Mouse (Mus musculus) ES-Bruce4 (cell line): Measurements from ENCODE around the gene Prdm16. TPM values are rescaled to one million over a fixed set of nuclear protein-coding genes. Genes with fewer than 3 reads are reported as not detected.
A peak's percentile ranks its signal among the peaks of the same experiment; 100 is the strongest.

Source experiments
- H3K27ac ChIP-seq: 2 replicates; pipeline ENCODE4 v1.5.1; 2012; ENCODE audit warnings: low read length, inconsistent platforms; ENCODE audit not compliant: insufficient read depth
- H3K27me3 ChIP-seq: 2 replicates; pipeline ENCODE4 v1.6.1; 2012; ENCODE audit warnings: mild to moderate bottlenecking, low read length, inconsistent platforms; ENCODE audit not compliant: control insufficient read depth, poor library complexity, insufficient read depth, severe bottlenecking
- H3K36me3 ChIP-seq: 2 replicates; pipeline ENCODE4 v1.6.1; 2012; ENCODE audit warnings: inconsistent platforms, mild to moderate bottlenecking, low read length, moderate library complexity; ENCODE audit not compliant: control insufficient read depth, poor library complexity, insufficient read depth, severe bottlenecking
- H3K4me1 ChIP-seq: one replicate; pipeline ENCODE4 v1.8.1; 2011; ENCODE audit warnings: low read length; ENCODE audit not compliant: control insufficient read depth, insufficient read depth
- H3K4me3 ChIP-seq: 2 replicates; pipeline ENCODE4 v1.5.1; 2011; ENCODE audit warnings: low read depth, mild to moderate bottlenecking, low read length
- H3K9ac ChIP-seq: 2 replicates; pipeline ENCODE4 v1.6.1; 2012; ENCODE audit warnings: low read depth, mild to moderate bottlenecking, inconsistent platforms; ENCODE audit not compliant: poor library complexity, severe bottlenecking
- H3K9me3 ChIP-seq: replicated peaks from 2 replicates; pipeline ENCODE4 v1.6.1; 2012; ENCODE audit warnings: mild to moderate bottlenecking, low read length, inconsistent platforms; ENCODE audit not compliant: control insufficient read depth, poor library complexity, insufficient read depth, severe bottlenecking
- CTCF ChIP-seq: IDR thresholded peaks from one replicate; pipeline ENCODE4 v1.8.1; 2011; ENCODE audit warnings: low read depth, low read length
- EP300 ChIP-seq: IDR thresholded peaks from 2 replicates; pipeline ENCODE4 v1.6.1; 2011; ENCODE audit warnings: low read depth, low read length; ENCODE audit not compliant: insufficient read depth
- POLR2A ChIP-seq: IDR thresholded peaks from one replicate; pipeline ENCODE4 v1.8.1; 2011; ENCODE audit warnings: low read length; ENCODE audit not compliant: insufficient read depth
- polyA plus RNA-seq: library from polyadenylated mRNA; stranded (reverse); fragments of >200 nt; gene quantifications from 2 replicates; pipeline ENCODE4 v1.2.4, GENCODE M21; 2011; ENCODE audit warnings: low read depth; ENCODE audit not compliant: missing spikeins, insufficient read depth, insufficient read length

The Prdm16 gene
- 3.1 and 5.4 TPM in 2 replicates for polyA plus RNA-seq

- Histone ChIP-seq H3K27ac (no peak within 1 kb of the TSS), H3K27me3 (peaks cover 35% of the 10 kb centered on the region), H3K4me3 (peak within 1 kb of the TSS; percentile 86), H3K9me3 (no peaks in the 10 kb centered on the region), H3K36me3 (no peaks in the 10 kb centered on the region), H3K4me1 (peaks cover 4% of the 10 kb centered on the region), H3K9ac (peak within 1 kb of the TSS; percentile 89)
- TF ChIP-seq CTCF (no peak), POLR2A (no peak)
These were observed at the start of gene Prdm16 for GRCm38 (mm10) chr4:154636721-154637311. Prdm16 (minus strand) TSS chr4:154636873.

- peak overlapping the region; percentile 93 for H3K27ac ChIP-seq
- H3K9ac ChIP-seq = 0 out of 2 replicates have a peak overlapping the region, but pooled peaks have one; percentile 4
- no peaks in the 10 kb centered on the region for H3K27me3 ChIP-seq
These were observed 46.5 kb upstream of the Prdm16 start for GRCm38 (mm10) chr4:154683068-154683752.

GRCm38 (mm10) chr4:154682311-154682710 lies 45.6 kb upstream of the Prdm16 start:
- Histone ChIP-seq H3K9me3 (no peaks in the 10 kb centered on the region), H3K27ac (peak overlapping the region; percentile 93), H3K27me3 (no peaks in the 10 kb centered on the region), H3K4me3 (no peak overlapping the region), H3K4me1 (peaks cover 17% of the 10 kb centered on the region), H3K9ac (0 out of 2 replicates have a peak overlapping the region, but pooled peaks have one; percentile 4), H3K36me3 (no peaks in the 10 kb centered on the region)
- TF ChIP-seq POLR2A (no peak), EP300 (peak; percentile 87)

More at GRCm38 (mm10) chr4:154683068-154683752, 46.5 kb upstream of the Prdm16 start:
- TF ChIP-seq POLR2A (no peak), EP300 (peak; percentile 66; the same call in 1 of the 2 replicates), CTCF (no peak)
- no peaks in the 10 kb centered on the region for H3K9me3 ChIP-seq
- no peaks in the 10 kb centered on the region for H3K36me3 ChIP-seq
- H3K4me3 ChIP-seq = no peak overlapping the region
- H3K4me1 ChIP-seq = peaks cover 17% of the 10 kb centered on the region

GRCm38 (mm10) chr4:154675441-154676000 lies 38.8 kb upstream of the Prdm16 start:
- H3K27ac ChIP-seq = no peak overlapping the region
- H3K9me3 ChIP-seq = no peaks in the 10 kb centered on the region
- no peak overlapping the region for H3K4me3 ChIP-seq
- no peaks in the 10 kb centered on the region for H3K27me3 ChIP-seq
- peak overlapping the region; percentile 59 for H3K9ac ChIP-seq
- no peaks in the 10 kb centered on the region for H3K36me3 ChIP-seq
- H3K4me1 ChIP-seq = peaks cover 17% of the 10 kb centered on the region
- TF ChIP-seq EP300 = no peak
- TF ChIP-seq POLR2A = no peak
- TF ChIP-seq CTCF = no peak

GRCm38 (mm10) chr4:154674966-154675365 lies 38.3 kb upstream of the Prdm16 start:
- H3K4me1 ChIP-seq = peaks cover 17% of the 10 kb centered on the region
- H3K27me3 ChIP-seq = no peaks in the 10 kb centered on the region
- H3K27ac ChIP-seq = peak overlapping the region; percentile 94

GRCm38 (mm10) chr4:154674541-154674940 lies 37.9 kb upstream of the Prdm16 start:
- H3K9ac ChIP-seq = peak overlapping the region; percentile 59
- H3K27ac ChIP-seq = peak overlapping the region; percentile 94
- H3K9me3 ChIP-seq = no peaks in the 10 kb centered on the region
- H3K4me3 ChIP-seq = no peak overlapping the region
- H3K4me1 ChIP-seq = peaks cover 13% of the 10 kb centered on the region
- H3K27me3 ChIP-seq = no peaks in the 10 kb centered on the region
- no peak for TF ChIP-seq EP300
- peak; percentile 75 for TF ChIP-seq CTCF
- H3K36me3 ChIP-seq = no peaks in the 10 kb centered on the region

More at GRCm38 (mm10) chr4:154674966-154675365, 38.3 kb upstream of the Prdm16 start:
- H3K9me3 ChIP-seq = no peaks in the 10 kb centered on the region
- TF ChIP-seq EP300 (no peak), POLR2A (no peak), CTCF (no peak)
- no peak overlapping the region for H3K4me3 ChIP-seq
- H3K36me3 ChIP-seq = no peaks in the 10 kb centered on the region
- H3K9ac ChIP-seq = peak overlapping the region; percentile 59
